Mouse (Mus musculus): ENCODE results near the gene Sfpq. TPM values are rescaled to one million over a fixed set of nuclear protein-coding genes. Genes with fewer than 3 reads are reported as not detected.
A peak's percentile ranks its signal among the peaks of the same experiment; 100 is the strongest.

Sfpq gene
- polyA plus RNA-seq, 1 experiment, result 868 TPM

GRCm38 (mm10) chr4:127023201-127023600 is 2.1 kb downstream of the Sfpq start:
- Histone ChIP-seq H3K4me3 (ENCODE audit: low read depth, low read length) (peak overlapping the region; percentile 92), H3K9ac (ENCODE audit: low read depth, poor library complexity, severe bottlenecking) (peak overlapping the region; percentile 100), H3K9me3 (replicated peaks; ENCODE audit: control insufficient read depth, insufficient read depth, low read length, poor library complexity, severe bottlenecking) (no peaks in the 10 kb centered on the region), H3K36me3 (ENCODE audit: control insufficient read depth, insufficient read depth, low read length, poor library complexity, severe bottlenecking) (peaks cover 60% of the 10 kb centered on the region), H3K4me1 (ENCODE audit: control insufficient read depth, insufficient read depth, low read length) (no peaks in the 10 kb centered on the region), H3K27ac (ENCODE audit: insufficient read depth, low read length) (no peak overlapping the region), H3K27me3 (ENCODE audit: control insufficient read depth, insufficient read depth, low read length, poor library complexity, severe bottlenecking) (no peaks in the 10 kb centered on the region)
- TF ChIP-seq EP300 (IDR thresholded peaks at IDR 0.05; ENCODE audit: insufficient read depth, low read depth, low read length), result no peak
- no peak for TF ChIP-seq POLR2A (IDR thresholded peaks at IDR 0.05; ENCODE audit: insufficient read depth, low read length)
- TF ChIP-seq CTCF (IDR thresholded peaks at IDR 0.05; ENCODE audit: low read depth, low read length), result no peak

DNA sequence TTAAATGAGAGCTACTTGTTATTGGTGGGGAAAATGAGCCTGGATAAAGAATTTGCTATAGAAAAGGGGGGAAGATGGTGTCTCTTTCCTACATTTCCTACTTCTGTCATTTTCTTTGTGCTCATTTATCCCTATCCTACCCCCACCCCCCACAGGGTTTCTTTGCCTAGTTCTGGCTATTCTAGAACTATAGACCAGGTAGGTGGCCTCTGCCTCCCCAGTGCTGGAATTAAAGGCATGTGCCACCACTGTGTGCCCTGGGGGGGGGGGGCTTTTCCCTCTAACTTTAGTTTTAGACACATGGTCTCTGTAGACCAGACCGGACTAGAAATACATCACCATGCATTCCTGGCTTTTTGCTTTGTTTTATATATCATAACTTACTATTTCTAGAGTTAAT is 3.1 kb downstream of the Sfpq start:
- Histone ChIP-seq H3K4me1 (ENCODE audit: control insufficient read depth, insufficient read depth, low read length) (no peaks in the 10 kb centered on the region), H3K27me3 (ENCODE audit: control insufficient read depth, insufficient read depth, low read length, poor library complexity, severe bottlenecking) (no peaks in the 10 kb centered on the region), H3K36me3 (ENCODE audit: control insufficient read depth, insufficient read depth, low read length, poor library complexity, severe bottlenecking) (peaks cover 70% of the 10 kb centered on the region), H3K9ac (ENCODE audit: low read depth, poor library complexity, severe bottlenecking) (peak overlapping the region; percentile 100), H3K4me3 (ENCODE audit: low read depth, low read length) (no peak overlapping the region; the same call in 1 of the 2 replicates), H3K9me3 (replicated peaks; ENCODE audit: control insufficient read depth, insufficient read depth, low read length, poor library complexity, severe bottlenecking) (no peaks in the 10 kb centered on the region), H3K27ac (ENCODE audit: insufficient read depth, low read length) (no peak overlapping the region)
- TF ChIP-seq CTCF (IDR thresholded peaks at IDR 0.05; ENCODE audit: low read depth, low read length), result no peak
- TF ChIP-seq POLR2A (IDR thresholded peaks at IDR 0.05; ENCODE audit: insufficient read depth, low read length), result no peak
- TF ChIP-seq EP300 (IDR thresholded peaks at IDR 0.05; ENCODE audit: insufficient read depth, low read depth, low read length), result no peak

- Histone ChIP-seq H3K27ac (ENCODE audit: insufficient read depth, low read length) (no peak overlapping the region), H3K4me3 (ENCODE audit: low read depth, low read length) (no peak overlapping the region), H3K9me3 (replicated peaks; ENCODE audit: control insufficient read depth, insufficient read depth, low read length, poor library complexity, severe bottlenecking) (no peaks in the 10 kb centered on the region), H3K9ac (ENCODE audit: low read depth, poor library complexity, severe bottlenecking) (no peak overlapping the region), H3K27me3 (ENCODE audit: control insufficient read depth, insufficient read depth, low read length, poor library complexity, severe bottlenecking) (no peaks in the 10 kb centered on the region), H3K4me1 (ENCODE audit: control insufficient read depth, insufficient read depth, low read length) (no peaks in the 10 kb centered on the region), H3K36me3 (ENCODE audit: control insufficient read depth, insufficient read depth, low read length, poor library complexity, severe bottlenecking) (peaks cover 94% of the 10 kb centered on the region)
- no peak for TF ChIP-seq POLR2A (IDR thresholded peaks at IDR 0.05; ENCODE audit: insufficient read depth, low read length)
- TF ChIP-seq EP300 (IDR thresholded peaks at IDR 0.05; ENCODE audit: insufficient read depth, low read depth, low read length), result no peak
- TF ChIP-seq CTCF (IDR thresholded peaks at IDR 0.05; ENCODE audit: low read depth, low read length), result no peak
Measured at GRCm38 (mm10) chr4:127026826-127027225, 5.7 kb downstream of the Sfpq start.

DNA sequence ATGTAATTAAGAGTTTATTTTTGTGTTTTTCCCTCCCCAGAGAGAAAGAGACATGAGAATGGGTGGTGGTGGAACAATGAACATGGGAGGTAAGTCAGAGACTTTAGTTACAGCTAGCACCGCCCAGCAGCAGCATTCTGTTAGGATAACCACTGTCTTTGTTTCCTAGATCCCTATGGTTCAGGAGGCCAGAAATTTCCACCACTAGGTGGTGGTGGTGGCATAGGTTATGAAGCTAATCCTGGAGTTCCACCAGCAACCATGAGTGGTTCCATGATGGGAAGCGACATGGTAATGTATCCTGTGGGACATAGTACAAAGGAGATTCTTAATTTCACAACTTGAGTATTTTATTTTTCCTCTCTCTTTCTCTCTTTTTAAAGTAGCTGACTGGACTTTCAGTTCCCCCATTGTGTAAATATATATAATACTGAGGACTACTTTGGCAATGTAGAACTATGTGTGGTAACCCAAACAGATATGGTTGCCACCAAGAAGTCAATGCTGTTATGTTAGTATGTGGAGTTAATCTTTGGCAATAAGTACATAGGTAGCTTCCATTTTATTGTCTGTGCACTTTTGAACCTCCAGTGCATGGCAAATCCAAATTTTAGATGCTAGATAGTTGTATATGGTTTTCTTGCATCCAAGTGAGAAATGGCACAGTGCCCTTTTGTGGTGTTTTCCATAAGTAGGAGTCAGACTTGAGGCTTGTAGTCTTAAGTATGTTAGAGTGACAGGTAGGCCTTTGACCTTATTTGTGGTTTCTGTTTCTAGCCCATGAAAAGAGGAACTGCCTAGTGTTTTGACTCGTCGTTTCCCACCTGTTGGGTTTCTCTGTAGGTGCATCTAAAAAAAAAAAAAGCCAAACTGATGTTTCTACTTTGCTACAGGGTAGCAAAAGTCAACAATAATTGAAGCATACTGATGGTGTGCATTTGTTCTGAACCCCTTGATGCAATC is 6.4 kb downstream of the Sfpq start:
- Histone ChIP-seq H3K27me3 (ENCODE audit: control insufficient read depth, insufficient read depth, low read length, poor library complexity, severe bottlenecking) (no peaks in the 10 kb centered on the region), H3K9ac (ENCODE audit: low read depth, poor library complexity, severe bottlenecking) (no peak overlapping the region), H3K36me3 (ENCODE audit: control insufficient read depth, insufficient read depth, low read length, poor library complexity, severe bottlenecking) (peaks cover 97% of the 10 kb centered on the region), H3K4me1 (ENCODE audit: control insufficient read depth, insufficient read depth, low read length) (no peaks in the 10 kb centered on the region), H3K9me3 (replicated peaks; ENCODE audit: control insufficient read depth, insufficient read depth, low read length, poor library complexity, severe bottlenecking) (no peaks in the 10 kb centered on the region), H3K4me3 (ENCODE audit: low read depth, low read length) (no peak overlapping the region), H3K27ac (ENCODE audit: insufficient read depth, low read length) (no peak overlapping the region)
- TF ChIP-seq POLR2A (IDR thresholded peaks at IDR 0.05; ENCODE audit: insufficient read depth, low read length) (no peak), CTCF (IDR thresholded peaks at IDR 0.05; ENCODE audit: low read depth, low read length) (peak; percentile 2), EP300 (IDR thresholded peaks at IDR 0.05; ENCODE audit: insufficient read depth, low read depth, low read length) (no peak)

DNA sequence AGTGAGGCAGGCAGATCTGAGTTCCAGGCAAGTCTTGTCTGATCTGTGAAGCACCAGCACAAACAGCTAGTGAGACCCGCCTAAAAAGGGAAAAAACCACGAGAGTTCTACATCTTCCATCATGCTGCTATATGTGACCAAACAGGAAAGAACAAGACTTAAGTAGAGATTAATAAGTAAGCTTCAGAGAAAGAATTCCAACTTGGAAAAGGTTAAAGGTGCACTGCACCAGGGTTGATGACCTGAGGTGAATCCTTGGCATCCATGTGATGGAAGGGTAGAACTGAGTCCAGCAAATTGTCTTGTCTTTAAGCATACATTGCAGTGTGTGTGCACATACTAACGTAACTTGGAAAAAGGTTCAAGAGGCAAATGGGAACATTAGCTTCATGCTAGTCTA is 16.0 kb downstream of the Sfpq start:
- Histone ChIP-seq H3K27ac (ENCODE audit: insufficient read depth, low read length) (no peak overlapping the region), H3K9ac (ENCODE audit: low read depth, poor library complexity, severe bottlenecking) (no peak overlapping the region), H3K9me3 (replicated peaks; ENCODE audit: control insufficient read depth, insufficient read depth, low read length, poor library complexity, severe bottlenecking) (no peaks in the 10 kb centered on the region), H3K36me3 (ENCODE audit: control insufficient read depth, insufficient read depth, low read length, poor library complexity, severe bottlenecking) (peaks cover 82% of the 10 kb centered on the region), H3K27me3 (ENCODE audit: control insufficient read depth, insufficient read depth, low read length, poor library complexity, severe bottlenecking) (no peaks in the 10 kb centered on the region), H3K4me1 (ENCODE audit: control insufficient read depth, insufficient read depth, low read length) (no peaks in the 10 kb centered on the region), H3K4me3 (ENCODE audit: low read depth, low read length) (no peak overlapping the region)
- TF ChIP-seq EP300 (IDR thresholded peaks at IDR 0.05; ENCODE audit: insufficient read depth, low read depth, low read length), result no peak
- TF ChIP-seq POLR2A (IDR thresholded peaks at IDR 0.05; ENCODE audit: insufficient read depth, low read length), result no peak
- TF ChIP-seq CTCF (IDR thresholded peaks at IDR 0.05; ENCODE audit: low read depth, low read length), result no peak
